Mouse (Mus musculus) embryonic fibroblast, embryonic 13.5 days (primary cell): ENCODE data around the gene Dennd1a.
A peak's percentile ranks its signal among the peaks of the same experiment; 100 is the strongest.

ENCODE experiments used
- CTCF ChIP-seq: IDR thresholded peaks from 2 replicates; pipeline ENCODE4 v1.5.1; 2011; ENCODE audit warnings: mild to moderate bottlenecking, control low read depth, low read length, moderate library complexity, borderline replicate concordance; ENCODE audit not compliant: insufficient read depth
- POLR2A ChIP-seq: IDR thresholded peaks from 2 replicates; pipeline ENCODE4 v1.6.1; 2011; ENCODE audit warnings: low read depth, mild to moderate bottlenecking, control low read depth, low read length, moderate library complexity

- TF ChIP-seq POLR2A: no peak
- TF ChIP-seq CTCF: peak; percentile 30; the same call in 1 of the 2 replicates
Measured at GRCm38 (mm10) chr2:37774571-37774970, 512.6 kb downstream of the Dennd1a start.
